Mouse (Mus musculus): ENCODE measurements around the gene Olfr351.

Gene Olfr351

GRCm38 (mm10) chr2:36862560-36862959, at the start of gene Olfr351:
TSS of gene Olfr351 (minus strand) at chr2:36862660.
- no peak for DNase-seq (ENCODE audit: low spot score in 2 of 2)

DNA sequence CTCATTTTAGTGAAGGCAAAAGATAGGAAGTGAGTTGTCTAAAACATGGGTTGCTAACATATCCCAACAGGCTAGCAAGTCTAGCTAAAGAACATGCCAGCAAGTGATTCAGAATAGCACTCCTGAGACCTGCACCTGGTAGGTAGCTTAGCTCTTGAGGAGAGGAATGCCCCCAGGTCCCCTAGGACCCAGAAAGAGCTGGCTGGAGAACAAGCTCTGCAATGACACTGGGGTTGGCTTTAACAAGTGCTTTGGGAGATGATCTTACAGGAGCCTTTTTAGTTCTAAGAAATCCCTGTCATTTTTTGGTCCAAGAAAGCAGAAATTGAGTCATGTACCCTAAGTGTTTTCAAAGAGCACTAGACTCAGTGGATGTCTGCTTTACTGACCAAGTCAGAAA, 42.9 kb upstream of the Olfr351 start, which contains the start of gene Olfr354:
Gene Olfr354 (plus strand): TSS at position 301 of the 400 bp plus-strand sequence.
- no peak for DNase-seq (ENCODE audit: low spot score in 2 of 2)

- DNase-seq (ENCODE audit: low spot score in 2 of 2): no peak
These were observed 34.7 kb upstream of the Olfr351 start for GRCm38 (mm10) chr2:36897114-36897513.

- no peak for DNase-seq (ENCODE audit: low spot score in 2 of 2)
These were observed 30.4 kb upstream of the Olfr351 start, which contains the start of gene Olfr353 for GRCm38 (mm10) chr2:36892836-36893235. TSS of gene Olfr353 (minus strand) at chr2:36892936.

DNA sequence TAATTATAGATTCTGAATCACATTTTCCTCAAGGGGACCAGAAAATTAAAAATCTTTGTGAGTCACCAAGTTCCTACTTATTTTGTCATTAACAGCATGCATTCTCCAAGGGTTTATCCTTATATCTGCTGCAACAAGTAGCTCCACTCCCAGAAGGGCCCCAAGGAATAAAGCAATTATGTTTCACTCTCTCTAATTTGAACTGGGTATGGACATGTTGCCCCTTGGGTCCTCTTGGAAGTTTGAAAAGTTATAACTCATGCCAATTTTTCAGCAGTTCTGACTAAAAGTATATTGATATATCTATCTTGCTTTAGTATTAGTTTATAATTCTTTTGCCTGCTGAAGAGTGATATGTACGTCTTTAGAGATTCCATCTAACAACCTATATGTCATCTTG, 5.7 kb upstream of the Olfr351 start, which contains the start of gene Olfr352:
Gene Olfr352 (plus strand): TSS at position 301 of the 400 bp plus-strand sequence.
- DNase-seq (ENCODE audit: low spot score in 2 of 2): no peak

DNA sequence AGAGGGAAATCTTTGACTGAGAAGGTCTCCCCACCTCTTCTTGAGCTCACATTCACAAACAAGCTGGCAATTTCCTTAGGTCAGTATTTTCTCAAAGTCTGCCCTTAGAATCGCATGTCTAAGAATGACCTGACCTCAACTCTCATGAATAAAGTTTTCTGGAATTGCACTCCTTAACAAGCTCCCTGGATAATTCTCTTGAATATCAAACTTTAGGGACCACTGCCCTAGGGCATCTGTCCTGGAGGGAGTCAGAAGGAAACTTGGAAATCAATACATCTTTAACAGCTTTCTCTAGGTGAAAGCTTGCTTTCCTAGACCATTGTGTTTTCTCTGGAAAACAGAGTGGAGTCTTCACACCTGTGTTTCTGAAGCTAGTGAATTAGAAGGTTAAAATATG, 16.4 kb downstream of the Olfr351 start, which contains the start of gene Olfr350:
Gene Olfr350 (plus strand): TSS at position 301 of the 400 bp plus-strand sequence.
- no peak for DNase-seq (ENCODE audit: low spot score in 2 of 2)

DNA sequence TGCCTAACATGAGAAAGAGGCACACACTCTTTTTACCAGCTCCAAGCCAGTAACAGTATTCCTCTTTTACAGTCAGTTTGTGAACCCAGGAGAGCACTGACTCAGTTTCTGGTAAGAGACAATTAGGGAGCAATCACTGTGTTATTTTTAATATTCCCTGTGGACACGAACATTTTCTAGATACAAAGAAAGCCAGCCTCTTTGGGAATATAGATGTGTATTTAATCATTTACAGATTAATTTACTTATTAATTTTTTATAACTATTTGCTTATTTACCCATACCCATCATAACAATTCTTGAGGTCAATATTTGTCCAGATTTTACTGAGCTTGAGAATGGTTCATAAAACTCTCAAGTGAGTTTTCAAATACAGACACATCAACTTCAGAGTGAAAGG, 45.5 kb downstream of the Olfr351 start, which contains the start of gene Olfr3:
Gene Olfr3 (minus strand): TSS at position 101 of the 400 bp plus-strand sequence.
- DNase-seq (ENCODE audit: low spot score in 2 of 2): no peak

All from urinary bladder, postnatal 4 days (tissue).